Mouse (Mus musculus): ENCODE data around the gene Caln1.

Gene Caln1

GRCm38 (mm10) chr5:130369237-130369636, at the start of gene Caln1:
Caln1 (plus strand) TSS chr5:130369455.
- DNase-seq (ENCODE audit: low spot score in 2 of 2), result no peak

- no peak for DNase-seq (ENCODE audit: low spot score in 2 of 2)
Measured at GRCm38 (mm10) chr5:130319783-130320182, 49.5 kb upstream of the Caln1 start.

- DNase-seq (ENCODE audit: low spot score in 2 of 2), result no peak
Measured at GRCm38 (mm10) chr5:130320485-130320884, 48.8 kb upstream of the Caln1 start.

GRCm38 (mm10) chr5:130325486-130325885, 43.8 kb upstream of the Caln1 start:
- DNase-seq (ENCODE audit: low spot score in 2 of 2), result no peak

- no peak for DNase-seq (ENCODE audit: low spot score in 2 of 2)
Measured at GRCm38 (mm10) chr5:130327615-130328263, 41.5 kb upstream of the Caln1 start.

- no peak for DNase-seq (ENCODE audit: low spot score in 2 of 2)
Measured at GRCm38 (mm10) chr5:130328366-130328765, 40.9 kb upstream of the Caln1 start.

- no peak for DNase-seq (ENCODE audit: low spot score in 2 of 2)
Measured at GRCm38 (mm10) chr5:130329889-130330288, 39.4 kb upstream of the Caln1 start.

GRCm38 (mm10) chr5:130330801-130331200, 38.5 kb upstream of the Caln1 start:
- no peak for DNase-seq (ENCODE audit: low spot score in 2 of 2)

- no peak for DNase-seq (ENCODE audit: low spot score in 2 of 2)
Measured at GRCm38 (mm10) chr5:130331206-130331605, 38.0 kb upstream of the Caln1 start.

GRCm38 (mm10) chr5:130333566-130333965, 35.7 kb upstream of the Caln1 start:
- no peak for DNase-seq (ENCODE audit: low spot score in 2 of 2)

- no peak for DNase-seq (ENCODE audit: low spot score in 2 of 2)
Measured at GRCm38 (mm10) chr5:130333971-130334370, 35.3 kb upstream of the Caln1 start.

- DNase-seq (ENCODE audit: low spot score in 2 of 2), result no peak
Measured at GRCm38 (mm10) chr5:130335462-130335861, 33.8 kb upstream of the Caln1 start.

GRCm38 (mm10) chr5:130340656-130341055, 28.6 kb upstream of the Caln1 start:
- no peak for DNase-seq (ENCODE audit: low spot score in 2 of 2)

GRCm38 (mm10) chr5:130344999-130345398, 24.3 kb upstream of the Caln1 start:
- DNase-seq (ENCODE audit: low spot score in 2 of 2), result no peak

GRCm38 (mm10) chr5:130345871-130346270, 23.4 kb upstream of the Caln1 start:
- no peak for DNase-seq (ENCODE audit: low spot score in 2 of 2)

- no peak for DNase-seq (ENCODE audit: low spot score in 2 of 2)
Measured at GRCm38 (mm10) chr5:130355223-130355622, 14.0 kb upstream of the Caln1 start.

- DNase-seq (ENCODE audit: low spot score in 2 of 2), result no peak
Measured at GRCm38 (mm10) chr5:130363111-130363510, 6.1 kb upstream of the Caln1 start.

GRCm38 (mm10) chr5:130363773-130364172, 5.5 kb upstream of the Caln1 start:
- DNase-seq (ENCODE audit: low spot score in 2 of 2), result no peak

- no peak for DNase-seq (ENCODE audit: low spot score in 2 of 2)
Measured at GRCm38 (mm10) chr5:130368236-130368635, 1.0 kb upstream of the Caln1 start.

- DNase-seq (ENCODE audit: low spot score in 2 of 2), result no peak
Measured at GRCm38 (mm10) chr5:130375411-130375810, 6.2 kb downstream of the Caln1 start.

- DNase-seq (ENCODE audit: low spot score in 2 of 2), result peak in 1 of 2 experiments; percentile 10
Measured at GRCm38 (mm10) chr5:130384222-130384912, 15.1 kb downstream of the Caln1 start, which contains the start of gene A330070K13Rik. A330070K13Rik (minus strand) TSS chr5:130384631.

GRCm38 (mm10) chr5:130386418-130386817, 17.2 kb downstream of the Caln1 start:
- DNase-seq (ENCODE audit: low spot score in 2 of 2), result no peak

GRCm38 (mm10) chr5:130393618-130394355, 24.5 kb downstream of the Caln1 start:
- no peak for DNase-seq (ENCODE audit: low spot score in 2 of 2)

All from right cerebral cortex, postnatal 36 days (tissue).